Comparison of ENCODE assay signal across 20 mouse cellular contexts in the genomic region with DNA sequence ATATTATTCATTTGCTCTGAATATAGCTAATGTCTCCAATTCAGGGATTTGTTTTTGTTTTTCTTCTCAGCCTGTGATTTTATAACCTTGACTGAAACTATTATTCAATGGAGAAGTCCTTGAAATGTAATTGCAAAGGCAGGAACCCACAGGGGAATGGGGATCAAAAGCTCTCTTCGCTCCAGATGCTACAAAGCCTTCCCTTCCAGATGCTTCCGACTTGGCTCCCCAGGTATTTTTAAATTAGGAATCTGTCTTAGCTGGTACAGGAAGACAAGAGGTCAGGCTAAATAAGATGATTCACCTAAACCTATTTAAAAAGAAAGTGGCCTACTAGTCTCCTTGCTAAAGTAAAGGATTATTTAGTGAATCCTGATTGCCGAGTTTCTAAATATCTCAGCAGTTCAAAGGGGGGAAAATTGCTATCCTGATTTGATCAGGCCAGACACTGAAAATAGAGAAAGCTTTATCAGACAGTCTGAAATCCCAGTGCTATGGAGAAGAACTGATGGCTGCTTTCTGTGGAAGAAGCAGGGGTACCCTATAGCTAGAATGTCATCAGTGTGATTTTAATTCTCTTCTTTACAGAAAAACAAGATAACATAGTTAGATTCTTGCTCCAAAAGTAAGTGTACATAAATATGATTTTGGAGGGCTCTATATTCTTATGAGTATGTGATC.
DNase-seq lines count a peak whose midpoint lies in the region; ATAC-seq and TF ChIP-seq lines count a peak whose summit lies in the region.
"Had no signal": no experiment of that assay in that cellular context is flagged by ENCODE, and none has a peak within 500 bp of the region (broad histone marks: within the 10 kb centered on the region; RNA-seq: fewer than 3 reads in every experiment).

No protein-coding gene starts in this region.

- 0 out of 2 replicates have a peak overlapping the region, but pooled peaks have one; percentile 38 for H3K27ac ChIP-seq in hindbrain, embryonic 14.5 days
- H3K27ac ChIP-seq in hindbrain, embryonic 10.5 days, result no peak overlapping the region
- no peak overlapping the region for H3K27ac ChIP-seq in midbrain, postnatal 0 days (ENCODE audit: low read depth, low read length)
- H3K27ac ChIP-seq: hindbrain, embryonic 15.5 days; kidney, embryonic 15.5 days had no signal

- ATAC-seq in hindbrain, embryonic 14.5 days (ENCODE audit: low FRiP score), result no peak
- ATAC-seq in midbrain, postnatal 0 days (ENCODE audit: low FRiP score), result no peak
- ATAC-seq: forebrain, postnatal 0 days; intestine, embryonic 16.5 days had no signal

- no peaks in the 10 kb centered on the region for H3K9me3 ChIP-seq in hindbrain, embryonic 14.5 days (ENCODE audit: control insufficient read depth, low read length)
- no peaks in the 10 kb centered on the region for H3K9me3 ChIP-seq in hindbrain, embryonic 10.5 days
- no peaks in the 10 kb centered on the region for H3K9me3 ChIP-seq in midbrain, postnatal 0 days (ENCODE audit: low read length)
- H3K9me3 ChIP-seq: heart, embryonic 12.5 days; hindbrain, embryonic 15.5 days; kidney, embryonic 15.5 days had no signal

- H3K4me2 ChIP-seq in hindbrain, embryonic 14.5 days (replicated peaks), result no peak overlapping the region
- H3K4me2 ChIP-seq in midbrain, postnatal 0 days (ENCODE audit: low read depth, low read length, poor library complexity, severe bottlenecking), result no peak overlapping the region
- H3K4me2 ChIP-seq: heart, embryonic 12.5 days; hindbrain, embryonic 15.5 days; kidney, embryonic 15.5 days had no signal

- no peak overlapping the region for H3K9ac ChIP-seq in hindbrain, embryonic 14.5 days
- no peak overlapping the region for H3K9ac ChIP-seq in midbrain, postnatal 0 days (replicated peaks; ENCODE audit: low read length, poor library complexity, severe bottlenecking)
- H3K9ac ChIP-seq: forebrain, postnatal 0 days; heart, embryonic 12.5 days; hindbrain, embryonic 15.5 days; kidney, embryonic 15.5 days had no signal

- DNase-seq in embryo, embryonic 11 days, result peak; percentile 28
- no peak for DNase-seq in embryo, embryonic 9.5 days (ENCODE audit: extremely low spot score)
- peak; percentile 47 for DNase-seq in hindbrain, embryonic 14.5 days (ENCODE audit: low spot score)
- DNase-seq in hindbrain, embryonic 10.5 days (ENCODE audit: low spot score), result no peak
- peak; percentile 16 for DNase-seq in mesoderm, embryonic 11.5 days (ENCODE audit: low read depth, low spot score)
- DNase-seq in midbrain, postnatal 0 days (ENCODE audit: low spot score), result peak; percentile 12
- DNase-seq in lung, postnatal 36 days, result no peak
- DNase-seq: cerebellum, adult 11 months; cerebellum, postnatal 10 days; forebrain, postnatal 0 days; gastrocnemius, postnatal 14 days; heart, adult 11 months; heart, postnatal 10 days; kidney, postnatal 36 days; layer of hippocampus, postnatal 36 days; thymus, postnatal 14 days had no signal

- no peaks in the 10 kb centered on the region for H3K4me1 ChIP-seq in hindbrain, embryonic 14.5 days (replicated peaks; ENCODE audit: control insufficient read depth, insufficient read depth, low read length)
- no peaks in the 10 kb centered on the region for H3K4me1 ChIP-seq in hindbrain, embryonic 10.5 days (replicated peaks)
- no peaks in the 10 kb centered on the region for H3K4me1 ChIP-seq in midbrain, postnatal 0 days (ENCODE audit: insufficient read depth, low read length)
- H3K4me1 ChIP-seq: heart, embryonic 12.5 days; hindbrain, embryonic 15.5 days; kidney, embryonic 15.5 days had no signal

- WGBS in hindbrain, embryonic 14.5 days, result 32% methylated on average over 3 of the region's 3 CpGs
- 58% methylated on average over 3 of the region's 3 CpGs for WGBS in hindbrain, embryonic 10.5 days
- WGBS in midbrain, postnatal 0 days, result 21% methylated on average over 3 of the region's 3 CpGs

- H3K27me3 ChIP-seq in hindbrain, embryonic 14.5 days (ENCODE audit: control insufficient read depth, insufficient read depth, low read length), result no peaks in the 10 kb centered on the region
- no peaks in the 10 kb centered on the region for H3K27me3 ChIP-seq in hindbrain, embryonic 10.5 days (ENCODE audit: insufficient read depth, poor library complexity, severe bottlenecking)
- no peaks in the 10 kb centered on the region for H3K27me3 ChIP-seq in midbrain, postnatal 0 days (ENCODE audit: insufficient read depth, low read length)
- H3K27me3 ChIP-seq: heart, embryonic 12.5 days; hindbrain, embryonic 15.5 days; kidney, embryonic 15.5 days had no signal

- no peaks in the 10 kb centered on the region for H3K36me3 ChIP-seq in hindbrain, embryonic 14.5 days (replicated peaks; ENCODE audit: control insufficient read depth, insufficient read depth)
- H3K36me3 ChIP-seq in hindbrain, embryonic 10.5 days, result no peaks in the 10 kb centered on the region
- H3K36me3 ChIP-seq in midbrain, postnatal 0 days (ENCODE audit: insufficient read depth, low read length), result no peaks in the 10 kb centered on the region
- H3K36me3 ChIP-seq: heart, embryonic 12.5 days; hindbrain, embryonic 15.5 days; kidney, embryonic 15.5 days had no signal

- H3K4me3 ChIP-seq in hindbrain, embryonic 14.5 days (replicated peaks; ENCODE audit: low read length), result no peak overlapping the region
- H3K4me3 ChIP-seq in hindbrain, embryonic 10.5 days, result no peak overlapping the region
- H3K4me3 ChIP-seq in midbrain, postnatal 0 days (ENCODE audit: low read depth, low read length), result no peak overlapping the region
- H3K4me3 ChIP-seq: heart, embryonic 12.5 days; hindbrain, embryonic 15.5 days; kidney, embryonic 15.5 days had no signal

- TF ChIP-seq CTCF in midbrain, postnatal 0 days (IDR thresholded peaks at IDR 0.05), result no peak

Comparison
In these comparisons a context has a peak if more than half of its experiments do, and no peak if none do; other contexts are left out.
1. DNase-seq: peak in embryo, embryonic 11 days (single experiment), hindbrain, embryonic 14.5 days (single experiment), mesoderm, embryonic 11.5 days (single experiment) and midbrain, postnatal 0 days (single experiment); none in embryo, embryonic 9.5 days (single experiment), hindbrain, embryonic 10.5 days (single experiment) and lung, postnatal 36 days (single experiment).